Mouse (Mus musculus) thymus, adult 2 months (tissue): ENCODE results near the gene Thegl.

Experiments
- CTCF ChIP-seq: fragments of 200-500 bp; IDR thresholded peaks from 2 replicates; pipeline ENCODE4 v1.5.1; 2012; ENCODE audit warnings: mild to moderate bottlenecking, control low read depth, low read length, moderate library complexity, borderline replicate concordance; ENCODE audit not compliant: control insufficient read depth, poor library complexity, insufficient read depth; ENCODE audit errors: extremely low read depth
- POLR2A ChIP-seq: fragments of 200-500 bp; IDR thresholded peaks from 2 replicates; pipeline ENCODE4 v1.6.1; 2012; ENCODE audit warnings: mild to moderate bottlenecking, low read length, control low read depth, moderate library complexity; ENCODE audit not compliant: control insufficient read depth, poor library complexity, insufficient read depth; ENCODE audit errors: extremely low read depth

GRCm38 (mm10) chr5:76973488-76973887 is 42.3 kb upstream of the Thegl start:
- TF ChIP-seq CTCF: no peak
- no peak for TF ChIP-seq POLR2A
